Mouse (Mus musculus): Measurements from ENCODE around the gene D5Ertd579e. TPM values are rescaled to one million over a fixed set of nuclear protein-coding genes. Genes with fewer than 3 reads are reported as not detected.

Gene D5Ertd579e
- polyA plus RNA-seq (2011; ENCODE audit: insufficient read depth, insufficient read length, low replicate concordance, missing spikeins) = 23.9 and 28.6 TPM in 2 replicates

DNA sequence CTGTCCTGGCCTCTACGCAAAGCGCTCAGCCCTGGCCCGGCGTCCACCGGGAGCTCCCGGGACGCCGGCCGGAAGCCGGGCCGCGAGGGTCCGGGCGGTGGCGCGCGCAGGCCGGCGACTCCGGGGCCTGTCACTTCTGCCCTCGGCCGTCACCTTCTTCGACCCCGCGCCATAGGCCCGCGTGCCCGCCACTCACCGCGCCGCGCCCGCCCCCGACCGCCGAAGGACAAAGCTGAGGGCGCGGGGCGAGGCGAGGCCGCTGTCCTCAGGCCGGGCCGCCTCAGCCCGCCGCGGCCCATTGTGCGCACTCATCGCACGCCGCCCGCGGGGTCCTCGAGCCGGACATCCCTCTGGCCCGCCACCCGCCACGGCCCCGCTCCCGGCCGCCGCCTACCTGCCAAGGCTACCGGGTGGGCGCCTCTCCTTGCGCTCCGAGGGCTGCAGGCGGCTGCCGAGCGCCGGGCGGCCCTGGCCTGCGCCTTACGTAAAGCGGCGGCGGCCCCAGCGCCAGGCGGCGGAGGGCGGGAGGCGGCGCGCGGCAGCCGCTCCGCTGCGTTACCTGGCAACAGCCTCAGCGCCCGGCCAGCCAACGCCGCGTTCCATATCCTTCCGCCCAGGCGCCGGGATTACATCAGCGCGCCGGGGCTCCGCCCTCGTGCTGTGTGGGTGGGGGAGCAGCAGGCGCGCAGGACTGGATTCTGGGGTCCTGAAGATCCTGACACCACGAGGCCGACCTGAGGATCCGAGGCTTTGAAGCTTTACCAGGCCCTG is at the start of gene D5Ertd579e:
D5Ertd579e (minus strand) TSS at position 564 of the 771 bp plus-strand sequence.
- Histone ChIP-seq H3K27ac (ENCODE audit: control insufficient read depth, insufficient read depth, low read depth, low read length, poor library complexity) (peak within 1 kb of the TSS; percentile 93), H3K4me1 (ENCODE audit: control insufficient read depth, insufficient read depth, low read length) (peaks cover 2% of the 10 kb centered on the region; the same call in 1 of the 2 replicates), H3K4me3 (replicated peaks; ENCODE audit: control insufficient read depth, low read depth, low read length) (peak within 1 kb of the TSS; percentile 78)
- peak; percentile 48; the same call in 1 of the 2 replicates for TF ChIP-seq POLR2A (IDR thresholded peaks at IDR 0.05; ENCODE audit: borderline replicate concordance, control insufficient read depth, low read depth, low read length)
- TF ChIP-seq CTCF (IDR thresholded peaks at IDR 0.05; ENCODE audit: control insufficient read depth, insufficient read depth, low read length) = no peak
- WGBS = 2% methylated on average over 102 of the region's 104 CpGs

DNA sequence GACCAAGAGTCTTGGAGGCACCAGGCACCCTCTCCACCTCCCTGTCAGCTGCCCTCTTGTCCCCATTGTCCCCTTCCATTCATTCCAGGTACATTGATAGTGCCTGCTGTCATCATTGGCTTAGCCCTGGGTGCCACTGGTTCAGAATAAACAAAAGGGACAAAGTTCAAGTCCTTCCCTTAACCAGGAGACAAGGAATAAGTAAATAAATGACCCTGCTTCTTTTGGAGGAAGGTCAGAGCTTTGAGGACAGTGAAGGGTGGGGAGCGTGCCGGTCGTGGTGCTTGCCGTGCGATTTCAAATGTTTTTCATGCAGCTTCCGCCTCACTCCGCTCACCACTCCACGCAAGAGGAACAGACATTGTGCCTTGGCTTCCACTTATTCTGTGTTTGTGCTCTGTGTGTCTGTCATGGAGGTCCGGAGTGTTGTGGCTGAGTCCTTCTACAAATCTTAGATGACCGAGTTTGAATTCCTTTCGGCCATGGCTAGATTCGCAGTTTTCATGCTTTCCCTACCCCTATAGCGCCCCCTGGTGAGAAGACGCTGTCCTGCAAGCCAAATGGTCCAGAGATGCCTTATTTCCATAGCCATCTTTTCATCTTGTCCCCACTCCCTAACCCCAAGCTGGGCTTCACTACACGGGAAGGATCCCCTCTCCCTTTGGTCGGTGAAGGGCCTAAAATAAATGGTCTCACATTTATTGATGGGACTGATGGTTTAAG is 46.5 kb upstream of the D5Ertd579e start:
- TF ChIP-seq POLR2A (IDR thresholded peaks at IDR 0.05; ENCODE audit: borderline replicate concordance, control insufficient read depth, low read depth, low read length) = no peak
- TF ChIP-seq CTCF (IDR thresholded peaks at IDR 0.05; ENCODE audit: control insufficient read depth, insufficient read depth, low read length) = peak; percentile 95
- 37% methylated on average over 16 of the region's 16 CpGs for WGBS
- Histone ChIP-seq H3K4me3 (replicated peaks; ENCODE audit: control insufficient read depth, low read depth, low read length) (no peak overlapping the region), H3K27ac (ENCODE audit: control insufficient read depth, insufficient read depth, low read depth, low read length, poor library complexity) (no peak overlapping the region), H3K4me1 (ENCODE audit: control insufficient read depth, insufficient read depth, low read length) (no peaks in the 10 kb centered on the region)

DNA sequence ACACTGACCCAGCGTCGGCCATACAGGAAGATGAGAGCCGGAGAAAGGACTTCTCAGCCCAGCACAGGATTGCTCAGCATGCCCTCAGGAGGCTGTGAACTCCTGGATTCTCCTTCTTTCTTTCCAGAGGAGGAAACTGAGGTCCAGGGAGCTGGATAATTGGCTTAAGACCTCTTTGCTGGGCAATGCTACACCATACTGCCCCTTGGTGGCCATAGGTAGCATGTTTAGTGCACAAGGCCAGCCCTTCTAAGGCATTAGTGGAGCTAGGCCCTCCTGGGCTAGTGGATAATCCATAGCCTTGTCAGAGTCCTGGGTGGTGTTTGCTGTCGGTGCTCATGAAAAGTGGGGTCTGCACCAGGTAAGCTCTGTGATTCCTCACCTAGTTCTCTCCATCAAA is 44.0 kb upstream of the D5Ertd579e start:
- Histone ChIP-seq H3K4me3 (replicated peaks; ENCODE audit: control insufficient read depth, low read depth, low read length) (no peak overlapping the region), H3K27ac (ENCODE audit: control insufficient read depth, insufficient read depth, low read depth, low read length, poor library complexity) (no peak overlapping the region), H3K4me1 (ENCODE audit: control insufficient read depth, insufficient read depth, low read length) (no peaks in the 10 kb centered on the region; the same call in 1 of the 2 replicates)
- TF ChIP-seq POLR2A (IDR thresholded peaks at IDR 0.05; ENCODE audit: borderline replicate concordance, control insufficient read depth, low read depth, low read length) = no peak
- TF ChIP-seq CTCF (IDR thresholded peaks at IDR 0.05; ENCODE audit: control insufficient read depth, insufficient read depth, low read length) = peak; percentile 51
- WGBS = 70% methylated on average over 4 of the region's 4 CpGs

DNA sequence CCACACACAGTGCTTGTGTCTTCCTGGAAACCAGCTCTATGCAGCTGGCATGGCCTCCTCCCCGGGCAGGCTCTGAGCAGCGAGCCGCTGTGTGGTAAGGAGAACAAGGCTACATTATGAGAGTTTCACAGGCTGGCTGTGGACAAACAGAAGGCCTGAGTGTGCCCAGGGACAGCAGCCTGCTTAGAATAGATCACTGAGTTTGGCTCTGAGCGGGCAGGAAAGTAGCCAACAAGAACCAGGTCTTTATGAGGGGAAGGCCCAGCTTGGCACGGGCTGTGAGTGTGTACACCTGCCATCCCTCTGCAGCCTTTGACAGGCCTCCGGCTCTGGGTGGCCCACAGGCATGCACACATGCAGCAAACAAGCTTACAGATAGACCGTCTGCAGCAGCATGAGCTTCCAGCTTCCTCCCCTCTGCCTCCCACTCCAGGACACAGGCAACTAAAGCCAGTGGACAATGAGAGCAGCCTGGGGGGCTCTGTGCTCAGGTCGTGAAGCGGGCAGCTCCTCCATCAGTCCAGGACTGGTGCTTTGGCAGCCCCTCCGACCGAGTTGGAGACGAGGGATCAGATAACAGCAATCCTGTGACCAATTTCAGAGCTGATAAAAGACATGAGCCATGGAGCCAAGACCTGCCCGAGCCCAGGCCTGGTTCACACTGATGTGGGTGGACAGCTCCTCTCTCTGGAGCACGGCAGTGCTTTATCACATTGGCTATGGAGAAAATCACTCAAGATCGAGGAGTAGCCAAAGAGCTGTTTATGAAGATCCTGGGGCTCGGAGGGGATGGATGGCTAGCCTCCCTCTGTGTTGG is 43.2 kb upstream of the D5Ertd579e start:
- Histone ChIP-seq H3K4me3 (replicated peaks; ENCODE audit: control insufficient read depth, low read depth, low read length) (no peak overlapping the region), H3K27ac (ENCODE audit: control insufficient read depth, insufficient read depth, low read depth, low read length, poor library complexity) (no peak overlapping the region), H3K4me1 (ENCODE audit: control insufficient read depth, insufficient read depth, low read length) (no peaks in the 10 kb centered on the region; the same call in 1 of the 2 replicates)
- 79% methylated on average over 16 of the region's 16 CpGs for WGBS
- no peak for TF ChIP-seq CTCF (IDR thresholded peaks at IDR 0.05; ENCODE audit: control insufficient read depth, insufficient read depth, low read length)
- TF ChIP-seq POLR2A (IDR thresholded peaks at IDR 0.05; ENCODE audit: borderline replicate concordance, control insufficient read depth, low read depth, low read length) = 0 out of 2 replicates have a peak, but pooled peaks have one; percentile 23

DNA sequence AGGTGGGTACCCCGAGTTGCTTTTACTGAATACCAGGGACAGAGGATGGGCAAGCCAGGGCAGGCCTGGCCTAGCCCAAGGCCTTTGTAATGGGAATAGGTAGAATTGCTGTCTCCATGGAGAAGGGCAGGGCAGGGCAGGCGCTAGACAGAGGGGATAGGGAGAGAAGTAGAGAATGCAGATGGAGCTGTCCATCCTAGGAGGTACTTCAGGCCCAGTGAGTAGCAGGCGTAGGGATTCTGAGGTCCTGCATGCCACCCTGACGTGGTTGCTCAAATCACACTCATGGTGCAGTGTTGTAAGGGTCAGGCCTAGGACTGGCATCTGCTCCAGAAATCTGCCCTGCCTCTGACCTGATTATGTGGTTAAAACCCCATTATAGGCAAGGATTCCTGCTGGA is 41.9 kb upstream of the D5Ertd579e start:
- Histone ChIP-seq H3K4me3 (replicated peaks; ENCODE audit: control insufficient read depth, low read depth, low read length) (no peak overlapping the region), H3K4me1 (ENCODE audit: control insufficient read depth, insufficient read depth, low read length) (peaks cover 2% of the 10 kb centered on the region), H3K27ac (ENCODE audit: control insufficient read depth, insufficient read depth, low read depth, low read length, poor library complexity) (no peak overlapping the region)
- WGBS = 81% methylated on average over 4 of the region's 4 CpGs
- TF ChIP-seq CTCF (IDR thresholded peaks at IDR 0.05; ENCODE audit: control insufficient read depth, insufficient read depth, low read length) (no peak), POLR2A (IDR thresholded peaks at IDR 0.05; ENCODE audit: borderline replicate concordance, control insufficient read depth, low read depth, low read length) (no peak)

DNA sequence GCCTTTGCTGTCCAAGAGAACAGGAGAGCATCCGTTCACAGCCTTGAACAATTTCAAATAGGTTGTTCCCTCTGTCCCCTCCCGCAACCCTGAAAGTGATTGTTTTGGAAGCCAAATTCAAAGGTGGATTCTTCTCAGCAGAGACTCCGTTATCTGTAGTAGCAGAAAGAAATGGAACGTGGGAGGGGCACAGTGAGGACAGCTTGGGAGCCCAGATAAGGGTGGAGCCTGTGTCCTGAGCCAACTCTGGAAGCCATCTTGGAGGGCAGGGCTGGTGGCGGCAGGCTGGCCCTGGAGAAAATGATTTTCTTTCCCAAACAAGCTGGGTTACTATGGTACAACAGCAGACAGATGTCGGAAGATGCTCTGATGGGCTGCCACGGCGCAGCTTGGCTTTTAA is 40.2 kb upstream of the D5Ertd579e start:
- 56% methylated on average over 8 of the region's 8 CpGs for WGBS
- TF ChIP-seq CTCF (IDR thresholded peaks at IDR 0.05; ENCODE audit: control insufficient read depth, insufficient read depth, low read length) (no peak), POLR2A (IDR thresholded peaks at IDR 0.05; ENCODE audit: borderline replicate concordance, control insufficient read depth, low read depth, low read length) (no peak)
- no peak overlapping the region for H3K4me3 ChIP-seq (replicated peaks; ENCODE audit: control insufficient read depth, low read depth, low read length)
- peaks cover 2% of the 10 kb centered on the region for H3K4me1 ChIP-seq (ENCODE audit: control insufficient read depth, insufficient read depth, low read length)
- peak overlapping the region; percentile 59 for H3K27ac ChIP-seq (ENCODE audit: control insufficient read depth, insufficient read depth, low read depth, low read length, poor library complexity)

DNA sequence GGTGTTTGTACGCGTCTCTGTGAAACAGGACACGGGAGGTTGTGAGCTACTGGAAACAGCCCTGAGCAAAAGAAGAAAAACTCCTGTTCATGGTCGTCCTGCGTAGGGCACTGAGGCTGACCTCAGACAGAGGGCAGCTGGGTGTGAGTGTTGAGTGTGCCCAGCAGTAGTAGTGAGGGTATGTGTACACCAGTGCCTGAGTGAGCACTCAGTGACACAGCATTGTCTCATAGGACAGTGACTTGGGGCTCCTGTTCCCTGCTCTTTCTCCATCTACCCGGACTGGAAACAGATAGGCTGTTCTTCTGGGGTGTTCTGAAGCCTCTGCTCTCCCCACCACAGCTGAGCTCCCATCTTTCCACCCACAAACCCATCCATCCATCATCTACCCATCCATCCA is 39.3 kb upstream of the D5Ertd579e start:
- H3K4me1 ChIP-seq (ENCODE audit: control insufficient read depth, insufficient read depth, low read length) = peaks cover 2% of the 10 kb centered on the region
- no peak overlapping the region for H3K27ac ChIP-seq (ENCODE audit: control insufficient read depth, insufficient read depth, low read depth, low read length, poor library complexity)
- H3K4me3 ChIP-seq (replicated peaks; ENCODE audit: control insufficient read depth, low read depth, low read length) = no peak overlapping the region
- no peak for TF ChIP-seq POLR2A (IDR thresholded peaks at IDR 0.05; ENCODE audit: borderline replicate concordance, control insufficient read depth, low read depth, low read length)
- TF ChIP-seq CTCF (IDR thresholded peaks at IDR 0.05; ENCODE audit: control insufficient read depth, insufficient read depth, low read length) = no peak
- WGBS = 88% methylated on average over 6 of the region's 6 CpGs

Measured in bone marrow, adult 2 months (tissue).